ENCODE assay signal across 11 mouse cellular contexts in genomic region chr4:61811193-61811592, GRCm38 (mm10). TPM values are rescaled to one million over a fixed set of nuclear protein-coding genes. Genes with fewer than 3 reads are reported as not detected.
DNase-seq lines count a peak whose midpoint lies in the region; ATAC-seq and TF ChIP-seq lines count a peak whose summit lies in the region.
"Not testable (repeated sequence)": the region's sequence is repeated elsewhere in the genome, so short reads cannot be mapped to it uniquely, and the experiment has no call there.
"Had no signal": no experiment of that assay in that cellular context is flagged by ENCODE, and none has a peak within 500 bp of the region (broad histone marks: within the 10 kb centered on the region; RNA-seq: fewer than 3 reads in every experiment).

No protein-coding gene starts in this region.

- not testable (repeated sequence) for H3K4me1 ChIP-seq in forebrain, embryonic 11.5 days (replicated peaks; ENCODE audit: control insufficient read depth, insufficient read depth, low read length); hindbrain, postnatal 0 days (ENCODE audit: insufficient read depth, low read length); liver, postnatal 0 days (ENCODE audit: insufficient read depth)

- H3K4me3 ChIP-seq in forebrain, embryonic 11.5 days (ENCODE audit: low read depth, low read length); hindbrain, postnatal 0 days (ENCODE audit: low read length); liver, postnatal 0 days (ENCODE audit: low read depth, low read length): not testable (repeated sequence)

- H3K36me3 ChIP-seq in forebrain, embryonic 11.5 days (ENCODE audit: control insufficient read depth, insufficient read depth, low read length); hindbrain, postnatal 0 days (ENCODE audit: insufficient read depth, low read length); liver, postnatal 0 days (replicated peaks; ENCODE audit: insufficient read depth, low read length): not testable (repeated sequence)

- peak; percentile 90 for TF ChIP-seq CTCF in hindbrain, postnatal 0 days (IDR thresholded peaks at IDR 0.05; ENCODE audit: low read depth)
- TF ChIP-seq CTCF in liver, postnatal 0 days (IDR thresholded peaks at IDR 0.05; ENCODE audit: low read depth) = peak; percentile 86

- H3K27ac ChIP-seq in forebrain, embryonic 11.5 days (ENCODE audit: low read depth, low read length); hindbrain, postnatal 0 days; liver, postnatal 0 days (ENCODE audit: low read depth): not testable (repeated sequence)

- peak; percentile 6 for DNase-seq in Muller cell, postnatal 12 days (ENCODE audit: inconsistent ontology term)
- DNase-seq in cerebellum, adult 18-20 months = peak; percentile 18 to 21
- peak; percentile 59 for DNase-seq in forebrain, embryonic 11.5 days (ENCODE audit: low spot score)
- peak; percentile 70 for DNase-seq in hindbrain, postnatal 0 days (ENCODE audit: low spot score)
- DNase-seq in layer of hippocampus, adult 8-10 months (ENCODE audit: low spot score in 2 of 2) = peak; percentile 10 to 32
- DNase-seq in liver, postnatal 0 days = peak; percentile 45
- DNase-seq in retina, embryonic 14.5 days (ENCODE audit: low spot score) = peak; percentile 77

- H3K4me2 ChIP-seq in forebrain, embryonic 11.5 days (ENCODE audit: low read depth, low read length, severe bottlenecking); hindbrain, postnatal 0 days (ENCODE audit: low read depth, low read length); liver, postnatal 0 days (ENCODE audit: low read depth, low read length): not testable (repeated sequence)

- H3K9ac ChIP-seq in forebrain, embryonic 11.5 days (ENCODE audit: low read length); hindbrain, postnatal 0 days (replicated peaks; ENCODE audit: low read length); liver, postnatal 0 days (replicated peaks): not testable (repeated sequence)

- ATAC-seq in forebrain, embryonic 11.5 days (replicated peaks; ENCODE audit: low FRiP score); hindbrain, postnatal 0 days; liver, postnatal 0 days: not testable (repeated sequence)

- not testable (repeated sequence) for H3K9me3 ChIP-seq in forebrain, embryonic 11.5 days (ENCODE audit: control insufficient read depth, low read length); hindbrain, postnatal 0 days (ENCODE audit: low read length); liver, postnatal 0 days (ENCODE audit: low read length)

- H3K27me3 ChIP-seq in forebrain, embryonic 11.5 days (ENCODE audit: control insufficient read depth, insufficient read depth, low read length); hindbrain, postnatal 0 days (ENCODE audit: insufficient read depth, low read length); liver, postnatal 0 days (ENCODE audit: insufficient read depth, low read length): not testable (repeated sequence)

- not testable (repeated sequence) for TF ChIP-seq EP300 in liver, postnatal 0 days (IDR thresholded peaks at IDR 0.05; ENCODE audit: low read depth)

- whole genome bisulfite sequencing in forebrain, embryonic 11.5 days = 14% methylated on average over 2 of the region's 2 CpGs
- 22% methylated on average over 2 of the region's 2 CpGs for WGBS in hindbrain, postnatal 0 days
- 20% methylated on average over 2 of the region's 2 CpGs for WGBS in liver, postnatal 0 days (ENCODE audit: insufficient replicate concordance)

RNA-seq across cellular contexts. Expression of gene Mup5, which starts 23.8 kb away (rescaled TPM):
- polyA plus RNA-seq in forebrain, embryonic 11.5 days (2014; fragmentation: Nextera tagmentation; extraction: Ambion mirVana) = not detected in 2 replicates
- total RNA-seq in hindbrain, postnatal 0 days (2014; rRNA removed) = not detected in 2 replicates
- polyA plus RNA-seq in hindbrain, postnatal 0 days (2015; fragmentation: Nextera tagmentation; extraction: Ambion mirVana) = not detected in 2 replicates
- total RNA-seq in layer of hippocampus, adult 8-10 months (2022) = not detected
- polyA plus RNA-seq in liver, postnatal 0 days (2015; fragmentation: Nextera tagmentation; extraction: Ambion mirVana) = not detected in 2 replicates
- polyA plus RNA-seq: heart, embryonic 12.5 days; kidney, embryonic 14.5 days; liver, embryonic 16.5 days; thymus, adult 2 months had no signal

RNA-seq across cellular contexts. Expression of gene Mup19, which starts 29.1 kb away (rescaled TPM):
- polyA plus RNA-seq in forebrain, embryonic 11.5 days (2014; fragmentation: Nextera tagmentation; extraction: Ambion mirVana) = not detected in 2 replicates
- total RNA-seq in hindbrain, postnatal 0 days (2014; rRNA removed) = not detected in 2 replicates
- polyA plus RNA-seq in hindbrain, postnatal 0 days (2015; fragmentation: Nextera tagmentation; extraction: Ambion mirVana) = not detected in 2 replicates
- not detected for total RNA-seq in layer of hippocampus, adult 8-10 months (2022)
- not detected in 2 replicates for polyA plus RNA-seq in liver, postnatal 0 days (2015; fragmentation: Nextera tagmentation; extraction: Ambion mirVana)
- polyA plus RNA-seq: heart, embryonic 12.5 days; kidney, embryonic 14.5 days; liver, embryonic 16.5 days; thymus, adult 2 months had no signal

Comparison
In these comparisons a context has a peak if more than half of its experiments do, and no peak if none do; other contexts are left out.
1. DNase-seq: peak in every context shown above with its lines; median percentile 77 in retina, embryonic 14.5 days; 70 in hindbrain, postnatal 0 days; 59 in forebrain, embryonic 11.5 days; 45 in liver, postnatal 0 days; 21 in layer of hippocampus, adult 8-10 months; 20 in cerebellum, adult 18-20 months; 6 in Muller cell, postnatal 12 days.